Mouse (Mus musculus) cortical plate, adult 2 months (tissue): ENCODE measurements around the gene Samd4b. TPM values are rescaled to one million over a fixed set of nuclear protein-coding genes. Genes with fewer than 3 reads are reported as not detected.

Experiments
- H3K27ac ChIP-seq: fragments of 200-500 bp; 2 replicates; pipeline ENCODE4 v1.5.1; 2012; ENCODE audit warnings: low read length, control low read depth, inconsistent platforms; ENCODE audit not compliant: insufficient read depth
- H3K4me1 ChIP-seq: fragments of 200-500 bp; 2 replicates; pipeline ENCODE4 v1.6.1; 2011; ENCODE audit warnings: low read length; ENCODE audit not compliant: control insufficient read depth, insufficient read depth
- H3K4me3 ChIP-seq: fragments of 200-500 bp; 2 replicates; pipeline ENCODE4 v1.5.1; 2011; ENCODE audit warnings: mild to moderate bottlenecking, low read length, control low read depth; ENCODE audit not compliant: insufficient read depth
- CTCF ChIP-seq: fragments of 200-500 bp; IDR thresholded peaks from 2 replicates; pipeline ENCODE4 v1.5.1; 2011; ENCODE audit warnings: mild to moderate bottlenecking, control low read depth, low read length; ENCODE audit not compliant: insufficient read depth; ENCODE audit errors: extremely low read depth
- POLR2A ChIP-seq: fragments of 200-500 bp; IDR thresholded peaks from 2 replicates; pipeline ENCODE4 v1.6.1; 2011; ENCODE audit warnings: mild to moderate bottlenecking, low read length, control low read depth; ENCODE audit not compliant: insufficient read depth; ENCODE audit errors: extremely low read depth
- polyA plus RNA-seq: library from polyadenylated mRNA; depleted of rRNA; stranded (reverse); fragments of >200 nt; gene quantifications from 2 replicates; pipeline ENCODE4 v1.2.3, GENCODE M21; 2012

The Samd4b gene
- polyA plus RNA-seq, 1 experiment: 63.8 TPM

DNA sequence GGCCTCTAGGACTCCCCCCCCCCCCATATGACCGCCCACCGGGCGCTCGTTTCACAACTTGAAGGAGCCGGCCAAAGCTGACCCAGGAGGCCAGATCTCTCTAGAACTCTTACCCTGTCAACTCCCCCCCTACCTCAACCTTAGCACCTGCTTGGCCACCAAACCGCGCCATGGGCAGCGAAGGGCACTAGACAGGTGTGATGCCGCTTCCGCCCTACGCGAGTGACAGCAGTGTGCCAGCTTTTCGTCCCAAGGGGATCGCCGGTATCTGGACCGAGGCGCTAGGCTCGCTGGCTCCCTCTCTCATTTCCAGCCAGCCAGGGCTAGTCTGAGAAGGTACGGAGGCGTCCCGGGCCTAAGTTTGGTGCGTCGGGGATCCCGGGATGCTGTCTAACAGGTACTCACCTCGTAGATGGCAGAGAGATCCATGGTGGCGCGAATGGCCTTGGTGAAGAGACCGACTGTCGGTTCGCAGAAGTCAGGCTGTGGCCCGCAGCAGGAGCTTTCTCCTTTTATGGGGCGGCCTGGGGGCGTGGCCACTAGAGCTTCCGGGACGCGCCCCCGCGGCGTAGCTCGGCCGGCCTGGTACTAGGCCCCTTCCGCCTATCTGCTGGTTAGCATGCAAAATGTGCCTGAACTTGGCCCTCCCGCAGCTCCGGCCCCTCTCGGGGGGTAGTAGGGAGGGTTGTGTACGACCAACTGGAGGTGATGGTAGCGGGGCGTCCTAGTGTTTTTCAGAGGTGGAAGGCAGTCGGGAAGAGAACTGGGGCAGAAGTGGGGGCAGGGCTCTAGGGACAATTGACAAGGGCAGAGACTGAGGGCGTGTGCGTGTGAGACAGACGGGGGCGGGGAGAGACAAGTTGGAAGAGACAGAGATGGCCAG, 218.9 kb downstream of the Samd4b start:
- H3K4me3 ChIP-seq: peak overlapping the region; percentile 65
- peaks cover 5% of the 10 kb centered on the region for H3K4me1 ChIP-seq
- TF ChIP-seq CTCF: no peak
- TF ChIP-seq POLR2A: peak; percentile 93
- H3K27ac ChIP-seq: peak overlapping the region; percentile 93

DNA sequence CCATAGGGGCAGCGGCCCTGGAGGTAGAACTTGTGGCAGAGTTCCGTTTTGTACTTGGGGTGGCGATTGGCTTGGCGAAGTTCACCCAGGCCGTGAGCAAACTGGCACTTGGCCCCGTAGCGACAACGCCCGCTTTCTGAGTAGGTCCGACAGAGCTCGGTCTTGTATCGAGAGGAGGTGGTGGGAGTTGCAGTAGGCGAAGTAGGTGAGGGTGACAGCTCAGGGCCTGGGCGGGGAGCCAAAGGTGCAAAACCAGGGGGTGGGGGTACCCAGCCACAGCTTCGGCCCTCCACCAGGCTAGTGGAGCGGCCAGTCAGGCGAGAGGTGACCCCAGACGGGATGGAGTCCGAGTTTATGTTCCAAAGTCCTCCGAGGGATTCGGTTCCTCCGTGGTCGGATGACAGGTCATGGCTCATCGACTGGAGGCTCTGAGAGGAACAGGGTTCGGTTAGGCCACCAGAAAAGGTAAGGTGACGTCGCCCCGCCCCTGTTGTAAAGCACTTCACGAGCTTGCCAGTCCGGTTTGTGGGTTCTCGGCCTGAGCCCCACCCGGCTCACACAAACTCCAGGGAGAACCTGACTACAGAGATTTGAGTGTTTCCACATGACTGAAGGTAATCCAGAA, 219.8 kb downstream of the Samd4b start:
- Histone ChIP-seq H3K27ac (peak overlapping the region; percentile 93), H3K4me1 (peaks cover 5% of the 10 kb centered on the region), H3K4me3 (peak overlapping the region; percentile 65)
- no peak for TF ChIP-seq CTCF

DNA sequence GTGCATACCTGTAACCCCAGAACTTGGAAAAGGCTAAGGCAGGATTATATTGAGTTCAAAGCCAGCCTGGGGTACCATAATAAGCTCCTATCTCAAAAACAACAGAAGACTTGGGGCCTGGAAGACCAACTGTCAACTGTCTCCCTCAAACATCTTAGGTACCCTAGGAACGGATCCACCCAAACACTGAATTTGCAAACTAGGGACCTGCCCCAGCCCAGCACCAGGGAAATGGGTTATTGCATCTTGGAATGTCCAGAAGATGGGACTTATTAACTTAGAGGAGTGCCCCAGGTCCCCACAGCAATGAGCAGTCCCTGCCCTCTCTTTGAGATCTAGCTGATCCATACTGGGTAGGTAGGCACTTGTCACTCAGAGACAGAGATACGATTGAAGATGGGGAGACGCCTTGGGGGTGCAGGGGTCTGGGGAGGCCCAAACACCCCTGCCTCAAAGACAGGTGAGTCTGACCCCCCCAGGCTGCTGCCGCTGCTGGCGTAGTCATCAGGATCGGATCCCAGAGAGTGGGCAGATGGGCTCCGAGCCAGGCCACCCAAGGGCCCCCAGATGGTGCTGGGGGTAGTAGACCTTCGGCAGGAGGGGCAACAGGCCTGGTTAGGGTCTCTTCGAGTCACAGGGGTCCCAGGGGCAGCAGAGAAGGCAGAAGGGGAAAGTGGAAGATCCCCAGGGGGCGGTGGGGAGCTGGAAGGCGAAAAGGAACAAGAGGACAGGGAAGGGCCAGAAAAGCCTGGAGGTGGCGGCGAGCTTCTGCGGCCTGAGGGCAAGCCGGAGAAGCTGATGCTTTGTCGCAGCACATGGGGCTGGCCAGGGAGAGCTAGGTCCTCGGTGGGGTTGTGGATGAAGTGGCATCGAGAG, 220.5 kb downstream of the Samd4b start:
- Histone ChIP-seq H3K4me1 (peaks cover 3% of the 10 kb centered on the region), H3K4me3 (peak overlapping the region; percentile 65), H3K27ac (peak overlapping the region; percentile 93; the same call in 1 of the 2 replicates)
- TF ChIP-seq CTCF (no peak), POLR2A (no peak)

- TF ChIP-seq CTCF: no peak
- TF ChIP-seq POLR2A: 0 out of 2 replicates have a peak, but pooled peaks have one; percentile 39
- peak overlapping the region; percentile 86 for H3K27ac ChIP-seq
- H3K4me1 ChIP-seq: no peaks in the 10 kb centered on the region; the same call in 1 of the 2 replicates
- H3K4me3 ChIP-seq: peak overlapping the region; percentile 22
Measured at GRCm38 (mm10) chr7:28376011-28376771, 221.8 kb downstream of the Samd4b start.

- TF ChIP-seq POLR2A (peak; percentile 41; the same call in 1 of the 2 replicates), CTCF (no peak)
- Histone ChIP-seq H3K4me3 (peak overlapping the region; percentile 22), H3K4me1 (no peaks in the 10 kb centered on the region; the same call in 1 of the 2 replicates), H3K27ac (peak overlapping the region; percentile 86)
Measured at GRCm38 (mm10) chr7:28375176-28375921, 222.6 kb downstream of the Samd4b start.

DNA sequence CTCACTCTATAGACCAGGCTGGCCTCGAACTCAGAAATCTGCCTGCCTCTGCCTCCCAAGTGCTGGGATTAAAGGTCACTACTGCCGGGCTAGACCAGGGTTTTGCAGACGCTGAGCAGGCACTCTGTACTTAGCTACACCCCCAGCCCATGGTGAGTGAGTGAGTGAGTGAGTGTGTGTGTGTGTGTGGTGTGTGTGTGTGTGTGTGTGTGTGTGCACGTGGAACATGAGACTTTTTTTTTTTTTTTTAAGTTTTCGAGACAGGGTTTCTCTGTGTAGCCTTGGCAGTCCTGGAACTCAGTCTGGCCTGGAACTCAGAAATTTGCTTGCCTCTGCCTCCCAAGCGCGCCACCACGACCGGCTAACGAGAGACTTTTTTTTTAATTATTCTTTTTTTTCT, 223.3 kb downstream of the Samd4b start:
- Histone ChIP-seq H3K27ac (no peak overlapping the region), H3K4me3 (no peak overlapping the region; the same call in 1 of the 2 replicates), H3K4me1 (no peaks in the 10 kb centered on the region; the same call in 1 of the 2 replicates)
- TF ChIP-seq POLR2A: no peak
- no peak for TF ChIP-seq CTCF

GRCm38 (mm10) chr7:28373891-28374495, 224.0 kb downstream of the Samd4b start:
- no peak overlapping the region for H3K27ac ChIP-seq
- H3K4me3 ChIP-seq: no peak overlapping the region
- TF ChIP-seq CTCF (no peak), POLR2A (no peak)
- H3K4me1 ChIP-seq: no peaks in the 10 kb centered on the region; the same call in 1 of the 2 replicates

- H3K4me1 ChIP-seq: no peaks in the 10 kb centered on the region; the same call in 1 of the 2 replicates
- no peak overlapping the region for H3K27ac ChIP-seq
- no peak for TF ChIP-seq POLR2A
- peak; percentile 65 for TF ChIP-seq CTCF
- H3K4me3 ChIP-seq: peak overlapping the region; percentile 26
Measured at GRCm38 (mm10) chr7:28373131-28373581, 224.8 kb downstream of the Samd4b start.
